Mouse (Mus musculus) liver, embryonic 14.5 days (tissue): ENCODE data around the gene Gon7. TPM values are rescaled to one million over a fixed set of nuclear protein-coding genes. Genes with fewer than 3 reads are reported as not detected.

Source experiments
- ATAC-seq: fragments of 200-750 bp; cut with Nextera tagmentation; 2 replicates; pipeline ENCODE4 v1.8.0; 2017; ENCODE audit warnings: moderate number of reproducible peaks, mild to moderate bottlenecking, moderate library complexity; ENCODE audit not compliant: insufficient read depth
- DNase-seq, 3 experiments: peaks; one replicate each; pipeline ENCODE4 v3.0.0-alpha.2; 2012 to 2013; ENCODE audit warnings: low read depth in 3 of 3, low spot score in 3 of 3
- H3K27ac ChIP-seq: fragments of 300-500 bp; sonication (generic); 2 replicates; pipeline ENCODE4 v1.5.1; 2014; ENCODE audit warnings: moderate library complexity, mild to moderate bottlenecking, control low read depth, inconsistent platforms
- H3K27me3 ChIP-seq: fragments of 300-500 bp; sonication (generic); 2 replicates; pipeline ENCODE4 v1.6.1; 2014; ENCODE audit warnings: mild to moderate bottlenecking, low read length, moderate library complexity; ENCODE audit not compliant: control insufficient read depth, insufficient read depth
- H3K36me3 ChIP-seq: fragments of 300-500 bp; sonication (generic); replicated peaks from 2 replicates; pipeline ENCODE4 v1.6.1; 2014; ENCODE audit warnings: low read depth; ENCODE audit not compliant: control insufficient read depth, insufficient read depth
- H3K4me1 ChIP-seq, 2 experiments: fragments of 200-500 bp in 1 of 2; fragments of 300-500 bp in 1 of 2; sonication (generic) in 1 of 2; replicated peaks; 2 replicates each; pipeline ENCODE4 v1.6.1; 2012 to 2014; ENCODE audit warnings: antibody characterized with exemption in 1 of 2, inconsistent platforms in 1 of 2, low read length in 1 of 2; ENCODE audit not compliant: control insufficient read depth in 2 of 2, insufficient read depth in 2 of 2
- H3K4me2 ChIP-seq: fragments of 300-500 bp; sonication (generic); 2 replicates; pipeline ENCODE4 v1.6.1; 2014; ENCODE audit warnings: low read depth, mild to moderate bottlenecking, control low read depth, moderate library complexity
- H3K4me3 ChIP-seq, 2 experiments: fragments of 200-500 bp in 1 of 2; fragments of 300-500 bp in 1 of 2; sonication (generic) in 1 of 2; 2 replicates each; pipeline ENCODE4 v1.5.1; 2012 to 2014; ENCODE audit warnings: low read depth in 2 of 2, low read length in 2 of 2, mild to moderate bottlenecking in 2 of 2, control low read depth in 1 of 2, inconsistent platforms in 1 of 2, moderate library complexity in 1 of 2; ENCODE audit not compliant: insufficient read depth in 1 of 2
- H3K9ac ChIP-seq: fragments of 300-500 bp; sonication (generic); replicated peaks from 2 replicates; pipeline ENCODE4 v1.6.1; 2014; ENCODE audit warnings: mild to moderate bottlenecking, control low read depth, moderate library complexity
- H3K9me3 ChIP-seq: fragments of 300-500 bp; sonication (generic); 2 replicates; pipeline ENCODE4 v1.6.1; 2016; ENCODE audit warnings: low read length, mixed read lengths; ENCODE audit not compliant: control insufficient read depth
- CTCF ChIP-seq: IDR thresholded peaks from 2 replicates; pipeline ENCODE4 v1.5.1; 2016; ENCODE audit warnings: antibody characterized with exemption, low read depth, control low read depth
- EP300 ChIP-seq: IDR thresholded peaks from 2 replicates; pipeline ENCODE4 v1.6.1; 2016; ENCODE audit warnings: antibody characterized with exemption, low read depth
- WGBS: fragments of 180-500 bp; shearing (Covaris S2); extraction: QIAGEN DNeasy Blood & Tissue Kit; methylation state at CpG from one replicate; pipeline ENCODE4 v1.1.7; 2014; ENCODE audit not compliant: insufficient replicate concordance; 5-methylcytosine and 5-hydroxymethylcytosine counted together
- polyA plus RNA-seq, 2 experiments: library from polyadenylated mRNA; depleted of rRNA in 1 of 2; stranded (reverse) in 1 of 2; unstranded in 1 of 2; fragments of >200 nt; fragmentation: Nextera tagmentation in 1 of 2; extraction: Ambion mirVana in 1 of 2; gene quantifications; 2 replicates each; pipeline versions ENCODE4 v1.2.1 to v1.2.3; 2012 to 2014

Gene Gon7
- polyA plus RNA-seq, 2 experiments, result 6.9 to 9.3 TPM

DNA sequence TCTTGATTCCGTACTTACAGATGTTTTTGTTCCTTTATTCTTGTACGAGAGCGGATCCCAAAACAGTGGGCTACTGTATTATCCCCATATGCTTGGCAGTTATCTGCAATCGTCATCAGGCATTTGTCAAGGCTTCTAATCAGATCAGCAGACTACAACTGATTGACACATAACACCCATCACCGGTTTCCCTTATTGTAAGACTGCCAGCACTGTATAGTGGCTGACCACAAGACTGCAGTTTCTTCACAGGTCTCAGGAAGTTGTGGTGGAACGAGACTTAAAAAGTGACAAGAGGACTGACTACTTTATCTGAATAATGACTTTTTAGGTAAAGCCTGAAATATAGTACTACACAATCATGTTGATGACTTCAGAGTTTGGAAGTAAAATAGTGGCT, 12.8 kb downstream of the Gon7 start:
- peak overlapping the region; percentile 77 to 98 for H3K4me3 ChIP-seq
- 11% methylated on average over 6 of the region's 6 CpGs for WGBS

DNA sequence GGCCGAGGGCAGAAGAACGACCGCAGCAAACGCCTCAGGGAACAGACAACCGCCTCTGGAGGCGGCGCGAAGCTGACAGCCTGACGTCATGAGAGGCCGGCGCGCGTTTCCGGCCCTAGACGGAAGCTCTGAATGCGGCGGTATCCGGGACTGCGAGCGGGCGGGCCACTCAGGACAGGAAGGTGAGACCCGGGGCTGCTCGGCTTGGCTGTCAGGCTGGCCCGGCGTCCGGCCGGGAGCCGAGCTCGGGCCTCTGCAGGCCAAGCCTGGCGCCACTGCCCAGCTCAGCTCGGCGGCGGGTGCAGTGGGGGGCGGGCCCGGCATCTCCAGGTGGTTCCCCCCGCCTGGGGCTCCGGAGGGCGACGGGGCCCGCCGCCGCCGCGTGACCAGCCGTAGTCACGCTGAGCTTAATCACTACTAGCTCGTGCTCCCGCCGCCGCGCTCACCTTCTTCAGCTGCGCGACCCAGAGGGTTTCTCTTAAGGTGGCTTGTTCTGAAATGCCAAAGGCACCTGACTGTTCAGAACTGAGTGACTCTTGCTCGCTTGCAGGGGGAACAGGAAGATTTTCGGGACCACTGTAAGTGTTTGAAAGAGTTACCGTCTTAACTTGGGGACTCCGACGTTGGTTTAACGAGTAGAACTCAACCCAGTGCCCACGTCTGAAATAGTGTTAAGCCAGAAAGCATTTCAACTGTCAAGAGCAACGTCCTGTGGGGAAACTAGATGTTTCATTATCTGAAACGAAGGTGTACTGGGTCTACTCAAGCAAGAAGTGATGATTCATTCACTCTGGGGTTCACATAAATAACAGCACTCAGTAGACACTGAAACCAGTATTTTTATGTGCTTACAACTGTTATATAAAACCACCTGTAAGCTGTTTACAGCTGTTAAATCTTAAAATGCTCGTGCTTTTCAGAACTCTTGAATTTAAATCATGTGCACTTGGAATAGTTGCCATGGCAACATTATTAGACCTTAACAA, 13.7 kb downstream of the Gon7 start, which contains the start of the genes Moap1 and Tmem251:
Gene Moap1 (minus strand): TSS at position 73 of the 986 bp plus-strand sequence.
Gene Tmem251 (plus strand): TSS at position 174 of the 986 bp plus-strand sequence.
- DNase-seq (peak; percentile 80 to 82 (median 80)), ATAC-seq (peak; percentile 97)
- no peak for TF ChIP-seq EP300
- peak; percentile 33; the same call in 1 of the 2 replicates for TF ChIP-seq CTCF
- peak within 1 kb of the TSS; percentile 95 for H3K9ac ChIP-seq
- WGBS, result under 1% methylated on average over 63 of the region's 63 CpGs
- peak within 1 kb of the TSS; percentile 77 to 98 for H3K4me3 ChIP-seq
- H3K36me3 ChIP-seq, result peaks cover 7% of the 10 kb centered on the region
- H3K27me3 ChIP-seq, result no peaks in the 10 kb centered on the region
- H3K9me3 ChIP-seq, result no peaks in the 10 kb centered on the region
- H3K27ac ChIP-seq, result peak within 1 kb of the TSS; percentile 77
- peak within 1 kb of the TSS; percentile 86 for H3K4me2 ChIP-seq
- peaks cover 13 to 22% of the 10 kb centered on the region in 2 experiments for H3K4me1 ChIP-seq

More for the DNA sequence above, 12.8 kb downstream of the Gon7 start:
- peak overlapping the region; percentile 77; the same call in 1 of the 2 replicates for H3K27ac ChIP-seq
- H3K4me1 ChIP-seq, result peaks cover 13 to 22% of the 10 kb centered on the region in 2 experiments
- peak overlapping the region; percentile 95; the same call in 1 of the 2 replicates for H3K9ac ChIP-seq
- TF ChIP-seq EP300 (no peak), CTCF (0 out of 2 replicates have a peak, but pooled peaks have one; percentile 3)
- H3K9me3 ChIP-seq, result no peaks in the 10 kb centered on the region
- H3K36me3 ChIP-seq, result peaks cover 7% of the 10 kb centered on the region
- DNase-seq, result peak in 1 of 3 experiments; percentile 44
- ATAC-seq, result no peak
- no peaks in the 10 kb centered on the region for H3K27me3 ChIP-seq
- H3K4me2 ChIP-seq, result peak overlapping the region; percentile 86

DNA sequence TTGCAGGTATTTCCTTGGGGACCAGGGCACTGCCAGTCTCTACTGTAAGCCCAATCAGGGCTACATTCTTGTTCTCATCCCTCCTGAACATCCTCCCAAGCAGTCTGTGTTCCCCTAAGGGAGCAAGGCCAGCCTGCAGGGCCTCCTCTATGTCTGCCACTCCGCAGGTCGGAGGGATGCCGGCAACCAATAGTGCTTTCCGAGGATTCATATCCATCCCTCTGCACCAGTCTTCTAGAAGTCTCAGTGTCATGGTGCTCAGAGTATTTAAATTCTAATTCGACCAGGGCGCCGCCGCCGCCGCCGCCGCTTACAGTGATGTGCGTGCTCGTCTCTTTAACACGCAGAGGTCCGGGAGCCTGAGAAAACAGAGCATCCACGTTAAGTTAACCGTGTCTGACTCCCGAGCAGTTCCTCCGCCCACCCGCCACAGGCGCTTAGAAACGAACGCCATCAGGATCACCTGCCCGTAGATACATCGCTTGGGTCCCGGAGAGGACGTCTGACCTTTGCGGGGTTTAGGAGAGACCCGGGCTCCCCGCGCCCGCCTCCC, 14.5 kb downstream of the Gon7 start:
- TF ChIP-seq CTCF (no peak), EP300 (no peak)
- Histone ChIP-seq H3K36me3 (peaks cover 7% of the 10 kb centered on the region), H3K4me1 (peaks cover 13 to 22% of the 10 kb centered on the region in 2 experiments), H3K4me2 (peak overlapping the region; percentile 86), H3K27ac (peak overlapping the region; percentile 77), H3K27me3 (no peaks in the 10 kb centered on the region), H3K4me3 (peak overlapping the region; percentile 77 to 98), H3K9me3 (no peaks in the 10 kb centered on the region), H3K9ac (peak overlapping the region; percentile 95)
- peak; percentile 57 for ATAC-seq
- no peak for DNase-seq
- WGBS, result 1% methylated on average over 33 of the region's 33 CpGs

DNA sequence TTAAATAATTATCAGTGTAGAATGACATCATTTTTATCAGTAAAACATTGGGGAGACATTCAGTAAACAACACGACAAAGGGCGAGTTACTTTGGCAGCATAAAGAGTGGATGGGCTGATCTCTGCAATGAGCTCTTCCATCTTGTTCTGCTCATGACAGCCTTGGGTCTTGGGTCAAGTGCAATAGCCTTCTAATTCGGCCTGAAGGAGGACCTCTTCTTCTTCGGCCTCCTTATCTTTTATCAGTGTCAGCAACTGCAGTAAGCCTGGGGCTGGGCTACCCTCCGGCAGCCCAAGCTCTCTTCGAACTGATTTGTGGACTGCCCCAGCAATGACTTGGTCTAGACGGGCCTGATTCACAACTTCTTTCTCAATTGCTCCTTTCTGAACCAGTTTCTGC, 15.5 kb downstream of the Gon7 start:
- no peak for TF ChIP-seq CTCF
- TF ChIP-seq EP300, result no peak
- no peak overlapping the region for H3K4me2 ChIP-seq
- H3K4me1 ChIP-seq, result peaks cover 13 to 20% of the 10 kb centered on the region in 2 experiments
- 47% methylated on average over 7 of the region's 7 CpGs for WGBS
- DNase-seq, result no peak
- no peak overlapping the region for H3K9ac ChIP-seq
- ATAC-seq, result no peak
- H3K9me3 ChIP-seq, result no peaks in the 10 kb centered on the region
- peaks cover 3% of the 10 kb centered on the region for H3K36me3 ChIP-seq
- H3K27ac ChIP-seq, result no peak overlapping the region
- no peaks in the 10 kb centered on the region for H3K27me3 ChIP-seq
- H3K4me3 ChIP-seq, result no peak overlapping the region
